Mouse (Mus musculus) myocyte (in vitro differentiated cells): ENCODE data around the gene Zbtb46.

Experiments used
- CEBPB ChIP-seq: IDR thresholded peaks from 2 replicates; pipeline ENCODE4 v1.6.1; 2011; ENCODE audit warnings: mild to moderate bottlenecking, moderate library complexity; ENCODE audit not compliant: poor library complexity, insufficient read depth, severe bottlenecking
- E2F4 ChIP-seq: IDR thresholded peaks from one replicate; pipeline ENCODE4 v1.6.1; 2011; ENCODE audit warnings: mild to moderate bottlenecking, control low read depth, moderate library complexity; ENCODE audit not compliant: insufficient read depth
- MAX ChIP-seq: IDR thresholded peaks from one replicate; pipeline ENCODE4 v1.6.1; 2011; ENCODE audit warnings: low read depth, mild to moderate bottlenecking, control low read depth
- MYOD1 ChIP-seq, 3 experiments: IDR thresholded peaks; one replicate each; pipeline ENCODE4 v1.6.1; 2011; ENCODE audit warnings: control low read depth in 2 of 3, low read depth in 2 of 3, mild to moderate bottlenecking in 2 of 3, moderate library complexity in 1 of 3; ENCODE audit not compliant: insufficient read length in 2 of 3, control insufficient read depth in 1 of 3
- MYOG ChIP-seq, 3 experiments: IDR thresholded peaks; one replicate each; pipeline ENCODE4 v1.6.1; 2011; ENCODE audit warnings: control low read depth in 2 of 3, low read depth in 2 of 3, mild to moderate bottlenecking in 2 of 3; ENCODE audit not compliant: insufficient read length in 2 of 3, control insufficient read depth in 1 of 3, insufficient read depth in 1 of 3
- POLR2A ChIP-seq: IDR thresholded peaks from one replicate; pipeline ENCODE4 v1.6.1; 2011; ENCODE audit warnings: low read depth, mild to moderate bottlenecking, control low read depth, moderate library complexity; ENCODE audit not compliant: insufficient read length
- REST ChIP-seq: IDR thresholded peaks from one replicate; pipeline ENCODE4 v1.6.1; 2011; ENCODE audit warnings: mild to moderate bottlenecking, control low read depth, moderate library complexity; ENCODE audit not compliant: insufficient read depth, insufficient read length
- SRF ChIP-seq: IDR thresholded peaks from one replicate; pipeline ENCODE4 v1.6.1; 2011; ENCODE audit warnings: low read depth; ENCODE audit not compliant: control insufficient read depth, insufficient read length
- TCF12 ChIP-seq: IDR thresholded peaks from one replicate; pipeline ENCODE4 v1.6.1; 2011; ENCODE audit warnings: mild to moderate bottlenecking, control low read depth; ENCODE audit not compliant: poor library complexity, insufficient read depth, severe bottlenecking

- TF ChIP-seq TCF12 (no peak), REST (no peak), POLR2A (no peak), MAX (no peak), MYOG (IDR thresholded peaks at IDR 0.05; ENCODE audit: control insufficient read depth in 1 of 3, insufficient read depth in 1 of 3, insufficient read length in 2 of 3, low read depth in 2 of 3) (no peak), MYOD1 (IDR thresholded peaks at IDR 0.05; ENCODE audit: control insufficient read depth in 1 of 3, insufficient read length in 2 of 3, low read depth in 2 of 3) (no peak), SRF (no peak), CEBPB (no peak), E2F4 (no peak)
Observed at GRCm38 (mm10) chr2:181436246-181436645, 23.0 kb downstream of the Zbtb46 start.
